Mouse (Mus musculus): ENCODE measurements at regions not wholly inside any gene's neighbourhood (a gene's known extent, or its start where the extent isn't known, plus 50 kb on each side); places are given as distances from the start of the nearest gene placed in this dataset.

GRCm38 (mm10) chr16:30118876-30119275 is 54.7 kb downstream of the Hes1 start:
- DNase-seq (ENCODE audit: extremely low read depth, low read depth): no peak

- DNase-seq (ENCODE audit: extremely low read depth, low read depth): no peak
These were observed 56.4 kb downstream of the Hes1 start for GRCm38 (mm10) chr16:30120330-30121265.

- no peak for DNase-seq (ENCODE audit: extremely low read depth, low read depth)
These were observed 57.4 kb downstream of the Hes1 start for GRCm38 (mm10) chr16:30121596-30121995.

GRCm38 (mm10) chr16:30122211-30123070 is 58.3 kb downstream of the Hes1 start:
- DNase-seq (ENCODE audit: extremely low read depth, low read depth): no peak

GRCm38 (mm10) chr16:30127015-30127414 is 62.8 kb downstream of the Hes1 start:
- DNase-seq (ENCODE audit: extremely low read depth, low read depth): no peak

- DNase-seq (ENCODE audit: extremely low read depth, low read depth): peak; percentile 39
These were observed 64.6 kb downstream of the Hes1 start for GRCm38 (mm10) chr16:30128787-30129186.

- no peak for DNase-seq (ENCODE audit: extremely low read depth, low read depth)
These were observed 65.3 kb downstream of the Hes1 start for GRCm38 (mm10) chr16:30129218-30130112.

- DNase-seq (ENCODE audit: extremely low read depth, low read depth): no peak
These were observed 65.9 kb downstream of the Hes1 start for GRCm38 (mm10) chr16:30130113-30130471.

GRCm38 (mm10) chr16:30132086-30132485 is 67.9 kb downstream of the Hes1 start:
- DNase-seq (ENCODE audit: extremely low read depth, low read depth): no peak

GRCm38 (mm10) chr16:30134642-30135165 is 70.5 kb downstream of the Hes1 start:
- DNase-seq (ENCODE audit: extremely low read depth, low read depth): no peak

GRCm38 (mm10) chr16:30136849-30137248 is 72.7 kb downstream of the Hes1 start:
- no peak for DNase-seq (ENCODE audit: extremely low read depth, low read depth)

GRCm38 (mm10) chr16:30137812-30138211 is 73.6 kb downstream of the Hes1 start:
- DNase-seq (ENCODE audit: extremely low read depth, low read depth): no peak

GRCm38 (mm10) chr16:30144818-30145464 is 80.8 kb downstream of the Hes1 start:
- DNase-seq (ENCODE audit: extremely low read depth, low read depth): peak; percentile 26

GRCm38 (mm10) chr16:30145465-30146207 is 81.5 kb downstream of the Hes1 start:
- DNase-seq (ENCODE audit: extremely low read depth, low read depth): peak; percentile 10

- DNase-seq (ENCODE audit: extremely low read depth, low read depth): no peak
These were observed 82.0 kb downstream of the Hes1 start for GRCm38 (mm10) chr16:30146208-30146525.

GRCm38 (mm10) chr16:30147296-30147695 is 83.1 kb downstream of the Hes1 start:
- no peak for DNase-seq (ENCODE audit: extremely low read depth, low read depth)

- DNase-seq (ENCODE audit: extremely low read depth, low read depth): no peak
These were observed 86.9 kb downstream of the Hes1 start for GRCm38 (mm10) chr16:30151104-30151503.

- DNase-seq (ENCODE audit: extremely low read depth, low read depth): peak; percentile 86
These were observed 90.9 kb downstream of the Hes1 start for GRCm38 (mm10) chr16:30155070-30155469.

GRCm38 (mm10) chr16:30155486-30156246 is 91.5 kb downstream of the Hes1 start:
- DNase-seq (ENCODE audit: extremely low read depth, low read depth): no peak
